Mouse (Mus musculus) gastrocnemius, adult 2 months (tissue): ENCODE measurements around the gene Lcp2. TPM values are rescaled to one million over a fixed set of nuclear protein-coding genes. Genes with fewer than 3 reads are reported as not detected.

Experiments
- DNase-seq: peaks from one replicate; pipeline ENCODE4 v3.0.0; 2022
- H3K27ac ChIP-seq: fragments of 200-600 bp; 2 replicates; pipeline ENCODE4 v1.8.1; 2022; ENCODE audit warnings: mild to moderate bottlenecking
- H3K4me3 ChIP-seq: fragments of 200-600 bp; 2 replicates; pipeline ENCODE4 v1.8.1; 2022; ENCODE audit warnings: mild to moderate bottlenecking, moderate library complexity
- CTCF ChIP-seq: fragments of 200-600 bp; IDR thresholded peaks from 2 replicates; pipeline ENCODE4 v1.8.1; 2022; ENCODE audit warnings: antibody characterized with exemption, mild to moderate bottlenecking, moderate library complexity
- intact Hi-C: fragments of 180-260 bp; cut with DNase I; formaldehyde crosslinking; loops from one replicate; pipeline ENCODE4 v1.15.1; 2025
- long read RNA-seq, 2 experiments: library from polyadenylated mRNA; stranded (forward); transcript quantifications; one replicate each; pipeline ENCODE4 v2.0.0; 2021
- total RNA-seq, 2 experiments: library from RNA; stranded (reverse); gene quantifications; 2 replicates each; pipeline ENCODE4 v1.2.3; 2021

Lcp2 gene
- total RNA-seq = 1 to 10 TPM in 1 of 2 experiments, under 1 TPM in 1; 0.36 to 1.6 TPM
- long read RNA-seq, experiment 1 = 0 reads
- long read RNA-seq, experiment 2 = 0 reads

GRCm38 (mm10) chr11:34046767-34047541, at the start of gene Lcp2:
TSS of gene Lcp2 (plus strand) at chr11:34046920.
- peak within 1 kb of the TSS; percentile 57 for H3K4me3 ChIP-seq
- no peak for DNase-seq
- intact Hi-C loops = no loop called here
- TF ChIP-seq CTCF = no peak
- peak within 1 kb of the TSS; percentile 57; the same call in 1 of the 2 replicates for H3K27ac ChIP-seq

GRCm38 (mm10) chr11:33998244-33998643, 48.5 kb upstream of the Lcp2 start:
- no peak for TF ChIP-seq CTCF
- Histone ChIP-seq H3K27ac (no peak overlapping the region), H3K4me3 (no peak overlapping the region)
- DNase-seq = no peak
- intact Hi-C loops = no loop called here

- Histone ChIP-seq H3K27ac (no peak overlapping the region), H3K4me3 (no peak overlapping the region)
- TF ChIP-seq CTCF = no peak
- intact Hi-C loops = loop anchor here (10.0 kb wide), 1 partner anchor 214 kb away; no protein-coding TSS in a partner anchor
- no peak for DNase-seq
Observed at GRCm38 (mm10) chr11:34000416-34000815, 46.3 kb upstream of the Lcp2 start.

GRCm38 (mm10) chr11:34001938-34002592, 44.7 kb upstream of the Lcp2 start:
- peak; percentile 40 for DNase-seq
- Histone ChIP-seq H3K27ac (no peak overlapping the region), H3K4me3 (no peak overlapping the region)
- TF ChIP-seq CTCF = peak; percentile 84
- intact Hi-C loops = loop anchor here (2.0 to 10.0 kb wide), 2 partner anchors 71 to 213 kb away; no protein-coding TSS in a partner anchor

- TF ChIP-seq CTCF = no peak
- H3K27ac ChIP-seq = no peak overlapping the region
- H3K4me3 ChIP-seq = no peak overlapping the region
- intact Hi-C loops = loop anchor here (2.0 to 10.0 kb wide), 2 partner anchors 70 to 212 kb away; no protein-coding TSS in a partner anchor
- no peak for DNase-seq
Observed at GRCm38 (mm10) chr11:34002593-34002965, 44.1 kb upstream of the Lcp2 start.

GRCm38 (mm10) chr11:34007616-34008015, 39.1 kb upstream of the Lcp2 start:
- no peak overlapping the region for H3K27ac ChIP-seq
- no peak for DNase-seq
- TF ChIP-seq CTCF = no peak
- intact Hi-C loops = loop anchor here (10.0 kb wide), 1 partner anchor 207 kb away; no protein-coding TSS in a partner anchor
- no peak overlapping the region for H3K4me3 ChIP-seq

- intact Hi-C loops = loop anchor here (10.0 kb wide), 1 partner anchor 207 kb away; no protein-coding TSS in a partner anchor
- no peak for DNase-seq
- no peak overlapping the region for H3K4me3 ChIP-seq
- H3K27ac ChIP-seq = no peak overlapping the region
- TF ChIP-seq CTCF = no peak
Observed at GRCm38 (mm10) chr11:34008214-34008613, 38.5 kb upstream of the Lcp2 start.

GRCm38 (mm10) chr11:34008702-34009101, 38.0 kb upstream of the Lcp2 start:
- intact Hi-C loops = loop anchor here (10.0 kb wide), 1 partner anchor 206 kb away; no protein-coding TSS in a partner anchor
- H3K27ac ChIP-seq = no peak overlapping the region
- TF ChIP-seq CTCF = peak; percentile 73
- H3K4me3 ChIP-seq = no peak overlapping the region
- DNase-seq = peak; percentile 49

GRCm38 (mm10) chr11:34009316-34010087, 37.2 kb upstream of the Lcp2 start:
- no peak overlapping the region for H3K4me3 ChIP-seq
- intact Hi-C loops = loop anchor here (10.0 kb wide), 1 partner anchor 205 kb away; no protein-coding TSS in a partner anchor
- H3K27ac ChIP-seq = peak overlapping the region; percentile 24; the same call in 1 of the 2 replicates
- no peak for DNase-seq
- no peak for TF ChIP-seq CTCF

- peak overlapping the region; percentile 24 for H3K27ac ChIP-seq
- TF ChIP-seq CTCF = no peak
- no peak overlapping the region for H3K4me3 ChIP-seq
- intact Hi-C loops = no loop called here
- DNase-seq = no peak
Observed at GRCm38 (mm10) chr11:34010133-34010858, 36.4 kb upstream of the Lcp2 start.

GRCm38 (mm10) chr11:34010859-34011172, 35.9 kb upstream of the Lcp2 start:
- H3K4me3 ChIP-seq = no peak overlapping the region
- DNase-seq = no peak
- TF ChIP-seq CTCF = no peak
- peak overlapping the region; percentile 24; the same call in 1 of the 2 replicates for H3K27ac ChIP-seq
- intact Hi-C loops = no loop called here
